Mouse (Mus musculus): ENCODE measurements around the gene Pef1. TPM values are rescaled to one million over a fixed set of nuclear protein-coding genes. Genes with fewer than 3 reads are reported as not detected.

Pef1 gene
- polyA plus RNA-seq, 1 experiment, result 47.1 TPM

DNA sequence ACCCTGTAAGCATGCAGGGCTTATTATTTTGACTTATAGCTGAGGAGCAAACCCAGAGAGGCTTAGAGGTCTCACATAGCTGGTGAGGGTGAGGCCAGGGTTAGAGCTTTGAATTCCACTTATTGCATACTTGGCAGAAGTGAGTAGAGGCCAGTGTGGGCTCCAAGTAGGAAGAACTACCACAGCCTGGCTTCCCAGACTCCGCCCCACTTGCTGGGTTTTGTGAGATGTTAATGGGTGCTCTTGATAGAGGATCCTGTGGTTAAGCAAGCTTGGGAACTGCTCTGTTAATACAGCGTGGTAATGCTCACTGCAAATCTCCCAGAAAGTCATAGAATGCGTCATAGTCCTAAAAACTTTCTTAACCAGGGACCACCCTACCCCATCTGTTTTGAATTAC is 6.6 kb downstream of the Pef1 start:
- TF ChIP-seq POLR2A (IDR thresholded peaks at IDR 0.05; ENCODE audit: low read depth, low read length) (no peak), CTCF (IDR thresholded peaks at IDR 0.05; ENCODE audit: extremely low read depth, insufficient read depth, insufficient read length, insufficient replicate concordance) (no peak)
- no peak for DNase-seq (ENCODE audit: low read depth in 1 of 2, low spot score in 2 of 2)
- WGBS, result 80% methylated on average over 3 of the region's 3 CpGs
- Histone ChIP-seq H3K4me1 (ENCODE audit: control insufficient read depth, insufficient read depth, insufficient read length) (peaks cover 6% of the 10 kb centered on the region; the same call in 1 of the 2 replicates), H3K27ac (ENCODE audit: insufficient read depth, low read length) (no peak overlapping the region), H3K4me3 (ENCODE audit: extremely low read depth, insufficient read depth, insufficient read length) (no peak overlapping the region), H3K27me3 (ENCODE audit: control insufficient read depth, insufficient read depth, low read length) (no peaks in the 10 kb centered on the region), H3K36me3 (ENCODE audit: control insufficient read depth, insufficient read depth, low read length) (no peaks in the 10 kb centered on the region; the same call in 1 of the 2 replicates)

DNA sequence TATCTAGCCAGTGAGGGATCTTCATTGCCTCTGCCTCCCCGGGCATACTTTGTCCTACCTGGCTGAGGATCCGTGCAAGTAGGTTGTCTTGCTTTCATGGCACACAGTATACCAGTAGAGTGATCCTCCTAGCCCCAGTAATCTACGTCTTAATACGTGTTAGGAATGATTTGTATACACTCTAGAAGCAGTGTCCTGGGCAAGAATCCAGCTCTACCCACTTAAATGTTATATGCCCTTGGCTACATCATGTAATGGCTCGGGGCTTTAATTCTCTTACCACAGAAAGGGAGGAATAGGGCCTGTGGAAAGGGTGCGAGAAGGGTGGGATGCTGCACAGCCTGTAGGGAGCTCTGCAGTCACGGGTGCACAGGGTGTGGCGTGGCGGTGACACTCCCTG is 7.3 kb downstream of the Pef1 start:
- no peak overlapping the region for H3K4me3 ChIP-seq (ENCODE audit: extremely low read depth, insufficient read depth, insufficient read length)
- 85% methylated on average over 9 of the region's 9 CpGs for WGBS
- no peak for DNase-seq (ENCODE audit: low read depth in 1 of 2, low spot score in 2 of 2)
- TF ChIP-seq POLR2A (IDR thresholded peaks at IDR 0.05; ENCODE audit: low read depth, low read length) (no peak), CTCF (IDR thresholded peaks at IDR 0.05; ENCODE audit: extremely low read depth, insufficient read depth, insufficient read length, insufficient replicate concordance) (no peak)
- H3K36me3 ChIP-seq (ENCODE audit: control insufficient read depth, insufficient read depth, low read length), result no peaks in the 10 kb centered on the region; the same call in 1 of the 2 replicates
- no peaks in the 10 kb centered on the region for H3K27me3 ChIP-seq (ENCODE audit: control insufficient read depth, insufficient read depth, low read length)
- H3K27ac ChIP-seq (ENCODE audit: insufficient read depth, low read length), result no peak overlapping the region
- H3K4me1 ChIP-seq (ENCODE audit: control insufficient read depth, insufficient read depth, insufficient read length), result peaks cover 6% of the 10 kb centered on the region; the same call in 1 of the 2 replicates

DNA sequence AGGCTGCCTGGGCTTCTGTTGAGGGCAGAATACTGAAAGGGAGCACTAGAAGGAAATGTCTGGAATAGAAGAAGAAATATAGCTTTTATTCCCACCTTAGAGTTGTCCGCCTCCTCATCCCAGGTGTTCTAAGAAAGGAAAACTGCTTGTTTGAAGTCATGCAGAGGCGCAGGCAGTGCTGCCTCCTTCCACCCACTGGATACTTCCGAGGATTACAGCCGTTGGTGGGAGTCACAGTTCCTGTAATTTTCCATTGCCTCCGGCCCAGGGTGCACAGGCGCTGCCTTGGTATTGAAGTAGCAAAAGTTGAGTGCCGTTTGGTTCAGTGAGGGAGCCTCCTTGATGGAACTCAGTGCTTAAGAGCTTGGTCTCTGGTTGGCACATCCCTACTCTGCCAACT is 7.7 kb downstream of the Pef1 start:
- no peak for DNase-seq (ENCODE audit: low read depth in 1 of 2, low spot score in 2 of 2)
- no peak for TF ChIP-seq POLR2A (IDR thresholded peaks at IDR 0.05; ENCODE audit: low read depth, low read length)
- no peak for TF ChIP-seq CTCF (IDR thresholded peaks at IDR 0.05; ENCODE audit: extremely low read depth, insufficient read depth, insufficient read length, insufficient replicate concordance)
- Histone ChIP-seq H3K4me3 (ENCODE audit: extremely low read depth, insufficient read depth, insufficient read length) (no peak overlapping the region), H3K27me3 (ENCODE audit: control insufficient read depth, insufficient read depth, low read length) (no peaks in the 10 kb centered on the region), H3K27ac (ENCODE audit: insufficient read depth, low read length) (no peak overlapping the region), H3K4me1 (ENCODE audit: control insufficient read depth, insufficient read depth, insufficient read length) (peaks cover 6% of the 10 kb centered on the region; the same call in 1 of the 2 replicates), H3K36me3 (ENCODE audit: control insufficient read depth, insufficient read depth, low read length) (no peaks in the 10 kb centered on the region; the same call in 1 of the 2 replicates)
- 90% methylated on average over 7 of the region's 7 CpGs for WGBS

DNA sequence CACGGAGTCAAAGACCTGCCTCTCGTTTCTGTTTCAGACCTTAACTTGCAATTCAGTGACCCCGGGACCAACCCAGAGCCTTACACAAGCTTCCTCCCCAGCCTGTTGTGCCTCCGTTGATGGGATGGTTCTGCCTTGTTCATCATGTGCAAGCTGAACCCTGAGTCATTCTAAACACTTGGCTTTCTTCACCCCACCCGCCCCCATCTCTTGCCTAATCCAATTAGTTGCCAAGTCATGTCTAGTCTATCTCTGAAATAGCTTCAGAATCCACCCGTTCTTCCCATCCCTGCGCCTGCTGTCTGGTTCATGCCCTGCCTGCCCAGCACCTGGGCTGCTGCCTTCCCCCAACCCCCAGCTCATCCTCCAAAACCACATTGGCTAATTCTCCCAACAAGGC is 9.9 kb downstream of the Pef1 start:
- Histone ChIP-seq H3K27me3 (ENCODE audit: control insufficient read depth, insufficient read depth, low read length) (no peaks in the 10 kb centered on the region), H3K36me3 (ENCODE audit: control insufficient read depth, insufficient read depth, low read length) (no peaks in the 10 kb centered on the region; the same call in 1 of the 2 replicates), H3K27ac (ENCODE audit: insufficient read depth, low read length) (no peak overlapping the region), H3K4me3 (ENCODE audit: extremely low read depth, insufficient read depth, insufficient read length) (no peak overlapping the region), H3K4me1 (ENCODE audit: control insufficient read depth, insufficient read depth, insufficient read length) (peaks cover 6% of the 10 kb centered on the region; the same call in 1 of the 2 replicates)
- TF ChIP-seq POLR2A (IDR thresholded peaks at IDR 0.05; ENCODE audit: low read depth, low read length) (no peak), CTCF (IDR thresholded peaks at IDR 0.05; ENCODE audit: extremely low read depth, insufficient read depth, insufficient read length, insufficient replicate concordance) (no peak)
- no peak for DNase-seq (ENCODE audit: low read depth in 1 of 2, low spot score in 2 of 2)
- 72% methylated on average over 7 of the region's 7 CpGs for WGBS

DNA sequence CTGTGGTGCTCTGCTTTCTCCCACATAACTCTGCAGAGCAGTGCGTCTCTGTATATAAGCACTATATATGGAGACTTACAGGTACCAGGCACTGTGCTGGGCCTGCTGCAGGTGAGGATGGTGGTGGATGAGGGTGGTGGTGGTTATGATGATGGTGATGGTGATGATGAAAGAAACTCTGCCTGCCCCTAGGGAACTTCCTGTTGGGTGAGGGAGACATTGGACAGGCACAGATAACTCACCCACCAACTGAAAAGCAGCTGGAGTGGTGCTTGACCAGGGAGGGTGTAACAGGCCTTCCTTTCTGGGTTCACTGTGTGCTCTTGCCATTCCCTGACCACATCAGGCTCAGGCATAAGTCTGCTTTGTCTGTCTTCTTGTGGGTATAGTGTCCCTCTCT is 10.4 kb downstream of the Pef1 start:
- no peaks in the 10 kb centered on the region for H3K27me3 ChIP-seq (ENCODE audit: control insufficient read depth, insufficient read depth, low read length)
- H3K4me3 ChIP-seq (ENCODE audit: extremely low read depth, insufficient read depth, insufficient read length), result no peak overlapping the region
- WGBS, result 88% methylated on average over 1 of the region's 1 CpGs
- no peak for DNase-seq (ENCODE audit: low read depth in 1 of 2, low spot score in 2 of 2)
- no peak overlapping the region for H3K27ac ChIP-seq (ENCODE audit: insufficient read depth, low read length)
- TF ChIP-seq POLR2A (IDR thresholded peaks at IDR 0.05; ENCODE audit: low read depth, low read length), result no peak
- no peak for TF ChIP-seq CTCF (IDR thresholded peaks at IDR 0.05; ENCODE audit: extremely low read depth, insufficient read depth, insufficient read length, insufficient replicate concordance)
- no peaks in the 10 kb centered on the region; the same call in 1 of the 2 replicates for H3K36me3 ChIP-seq (ENCODE audit: control insufficient read depth, insufficient read depth, low read length)
- peaks cover 6% of the 10 kb centered on the region; the same call in 1 of the 2 replicates for H3K4me1 ChIP-seq (ENCODE audit: control insufficient read depth, insufficient read depth, insufficient read length)

DNA sequence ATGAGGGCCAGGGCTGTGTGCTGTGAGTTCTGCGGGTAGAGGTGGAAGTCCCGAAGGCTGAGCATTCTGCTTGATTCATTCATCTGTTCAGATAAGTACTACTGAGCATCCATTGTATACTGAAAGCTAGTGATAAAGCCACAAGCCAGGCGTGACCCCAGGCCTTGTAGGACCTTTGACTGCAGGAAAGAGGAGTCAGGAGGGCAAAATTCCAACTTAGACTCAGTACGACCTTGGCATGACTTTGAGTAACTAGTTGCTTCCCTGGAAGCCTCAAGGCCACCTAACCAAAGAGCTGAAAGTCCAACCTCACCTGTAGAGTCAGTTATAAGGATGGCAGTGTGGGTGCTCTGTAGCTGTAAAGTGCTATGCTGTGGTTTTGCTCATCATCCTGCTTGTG is 18.4 kb downstream of the Pef1 start:
- WGBS, result 83% methylated on average over 4 of the region's 4 CpGs
- no peak overlapping the region for H3K27ac ChIP-seq (ENCODE audit: insufficient read depth, low read length)
- no peak for DNase-seq (ENCODE audit: low read depth in 1 of 2, low spot score in 2 of 2)
- no peaks in the 10 kb centered on the region for H3K4me1 ChIP-seq (ENCODE audit: control insufficient read depth, insufficient read depth, insufficient read length)
- no peak for TF ChIP-seq POLR2A (IDR thresholded peaks at IDR 0.05; ENCODE audit: low read depth, low read length)
- H3K36me3 ChIP-seq (ENCODE audit: control insufficient read depth, insufficient read depth, low read length), result peaks cover 29% of the 10 kb centered on the region
- no peaks in the 10 kb centered on the region for H3K27me3 ChIP-seq (ENCODE audit: control insufficient read depth, insufficient read depth, low read length)
- no peak overlapping the region for H3K4me3 ChIP-seq (ENCODE audit: extremely low read depth, insufficient read depth, insufficient read length)

DNA sequence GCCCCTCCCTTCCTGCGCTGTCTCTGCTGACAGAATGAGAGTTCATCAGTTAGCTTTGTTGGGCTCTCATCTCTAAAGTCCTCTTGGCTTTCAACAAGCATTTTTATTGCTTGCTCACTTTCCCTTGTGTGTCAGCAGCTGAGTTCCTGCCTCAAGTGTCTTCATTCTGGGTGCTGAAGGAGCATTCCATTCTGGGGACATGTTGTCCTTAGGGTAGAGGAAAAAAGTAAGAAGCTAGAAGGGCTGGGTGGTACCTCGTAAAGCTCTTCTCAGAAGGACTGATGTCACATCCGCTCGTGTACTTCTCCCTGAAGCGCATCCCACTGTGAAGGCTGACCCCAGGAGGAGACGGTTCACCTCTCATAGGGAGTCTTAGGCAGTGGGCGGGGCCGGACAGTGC is 19.2 kb downstream of the Pef1 start:
- Histone ChIP-seq H3K4me3 (ENCODE audit: extremely low read depth, insufficient read depth, insufficient read length) (no peak overlapping the region), H3K27me3 (ENCODE audit: control insufficient read depth, insufficient read depth, low read length) (no peaks in the 10 kb centered on the region), H3K27ac (ENCODE audit: insufficient read depth, low read length) (no peak overlapping the region), H3K4me1 (ENCODE audit: control insufficient read depth, insufficient read depth, insufficient read length) (no peaks in the 10 kb centered on the region), H3K36me3 (ENCODE audit: control insufficient read depth, insufficient read depth, low read length) (peaks cover 34% of the 10 kb centered on the region)
- DNase-seq (ENCODE audit: low read depth in 1 of 2, low spot score in 2 of 2), result no peak
- WGBS, result 92% methylated on average over 8 of the region's 8 CpGs
- TF ChIP-seq POLR2A (IDR thresholded peaks at IDR 0.05; ENCODE audit: low read depth, low read length), result no peak
- TF ChIP-seq CTCF (IDR thresholded peaks at IDR 0.05; ENCODE audit: extremely low read depth, insufficient read depth, insufficient read length, insufficient replicate concordance), result no peak

All from spleen, adult 2 months (tissue).